Mouse (Mus musculus): ENCODE results near the gene Trappc3. TPM values are rescaled to one million over a fixed set of nuclear protein-coding genes. Genes with fewer than 3 reads are reported as not detected.

Trappc3 gene
- total RNA-seq, 2 experiments from 2014 or later, result 22.2 to 24.3 TPM

- intact Hi-C loops (cut with DNase I; ENCODE audit: low total_unique reads), result no loop called here
- DNase-seq, result no peak
Measured at GRCm38 (mm10) chr4:126246202-126246889, 15.8 kb upstream of the Trappc3 start.

GRCm38 (mm10) chr4:126248261-126248868 lies 13.8 kb upstream of the Trappc3 start:
- DNase-seq, result no peak
- intact Hi-C loops (cut with DNase I; ENCODE audit: low total_unique reads), result no loop called here

- no peak for DNase-seq
- intact Hi-C loops (cut with DNase I; ENCODE audit: low total_unique reads), result no loop called here
Measured at GRCm38 (mm10) chr4:126250659-126251058, 11.5 kb upstream of the Trappc3 start.

- no peak for DNase-seq
- intact Hi-C loops (cut with DNase I; ENCODE audit: low total_unique reads), result no loop called here
Measured at GRCm38 (mm10) chr4:126251655-126252254, 10.4 kb upstream of the Trappc3 start.

- intact Hi-C loops (cut with DNase I; ENCODE audit: low total_unique reads), result no loop called here
- DNase-seq, result no peak
Measured at GRCm38 (mm10) chr4:126252411-126253237, 9.5 kb upstream of the Trappc3 start.

- DNase-seq, result no peak
- intact Hi-C loops (cut with DNase I; ENCODE audit: low total_unique reads), result no loop called here
Measured at GRCm38 (mm10) chr4:126253637-126254272, 8.4 kb upstream of the Trappc3 start.

- intact Hi-C loops (cut with DNase I; ENCODE audit: low total_unique reads), result no loop called here
- DNase-seq, result peak; percentile 73
Measured at GRCm38 (mm10) chr4:126254315-126255112, 7.6 kb upstream of the Trappc3 start.

- intact Hi-C loops (cut with DNase I; ENCODE audit: low total_unique reads), result no loop called here
- DNase-seq, result peak; percentile 55
Measured at GRCm38 (mm10) chr4:126255113-126256001, 6.8 kb upstream of the Trappc3 start.

- peak; percentile 90 for DNase-seq
- intact Hi-C loops (cut with DNase I; ENCODE audit: low total_unique reads), result no loop called here
Measured at GRCm38 (mm10) chr4:126256131-126256791, 5.9 kb upstream of the Trappc3 start, which contains the start of gene Map7d1. Gene Map7d1, minus strand, starts transcription at chr4:126256343.

GRCm38 (mm10) chr4:126256967-126257881 lies 4.9 kb upstream of the Trappc3 start:
- peak; percentile 57 for DNase-seq
- intact Hi-C loops (cut with DNase I; ENCODE audit: low total_unique reads), result no loop called here

GRCm38 (mm10) chr4:126259063-126259462 lies 3.1 kb upstream of the Trappc3 start:
- intact Hi-C loops (cut with DNase I; ENCODE audit: low total_unique reads), result no loop called here
- DNase-seq, result peak; percentile 49

- intact Hi-C loops (cut with DNase I; ENCODE audit: low total_unique reads), result loop anchor here (2.0 to 10.0 kb wide), 2 partner anchors 33 to 85 kb away; no protein-coding TSS in a partner anchor
Measured at GRCm38 (mm10) chr4:126259523-126260160, 2.5 kb upstream of the Trappc3 start.

GRCm38 (mm10) chr4:126260520-126261201 lies 1.5 kb upstream of the Trappc3 start:
- DNase-seq, result peak; percentile 92
- intact Hi-C loops (cut with DNase I; ENCODE audit: low total_unique reads), result loop anchor here (2.0 to 10.0 kb wide), 2 partner anchors 34 to 86 kb away; no protein-coding TSS in a partner anchor

More at GRCm38 (mm10) chr4:126259523-126260160, 2.5 kb upstream of the Trappc3 start:
- DNase-seq, result peak; percentile 90

- intact Hi-C loops (cut with DNase I; ENCODE audit: low total_unique reads), result loop anchor here (2.0 to 10.0 kb wide), 2 partner anchors 34 to 86 kb away; no protein-coding TSS in a partner anchor
- peak; percentile 44 for DNase-seq
Measured at GRCm38 (mm10) chr4:126261266-126261665, 859 bp upstream of the Trappc3 start.

GRCm38 (mm10) chr4:126261675-126262074 lies 450 bp upstream of the Trappc3 start:
- DNase-seq, result no peak
- intact Hi-C loops (cut with DNase I; ENCODE audit: low total_unique reads), result loop anchor here (2.0 to 10.0 kb wide), 2 partner anchors 35 to 87 kb away; no protein-coding TSS in a partner anchor

Measured in gastrocnemius, postnatal 14 days (tissue).